Mouse (Mus musculus): Measurements from ENCODE around the gene Hoxd1. TPM values are rescaled to one million over a fixed set of nuclear protein-coding genes. Genes with fewer than 3 reads are reported as not detected.

Hoxd1 gene
- not detected for total RNA-seq (2018; cell fraction: chromatin; rRNA removed)
- not detected for total RNA-seq (2018; cell fraction: cytosol; rRNA removed)
- not detected for total RNA-seq (2018; cell fraction: nucleus; rRNA removed)
- polyA plus RNA-seq (2018): not detected in 3 replicates

- Histone ChIP-seq H3K36me3 (ENCODE audit: inconsistent target) (no peaks in the 10 kb centered on the region), H3K79me2 (ENCODE audit: inconsistent target) (no peaks in the 10 kb centered on the region), H3K27ac (no peak within 1 kb of the TSS), H3K4me3 (ENCODE audit: inconsistent target) (no peak within 1 kb of the TSS)
- WGBS (ENCODE audit: missing documents): 4% methylated on average over 61 of the region's 61 CpGs
Measured at GRCm38 (mm10) chr2:74762522-74763244, at the start of gene Hoxd1. TSS of gene Hoxd1 (plus strand) at chr2:74762980.

- 30% methylated on average over 19 of the region's 19 CpGs for WGBS (ENCODE audit: missing documents)
Measured at GRCm38 (mm10) chr2:74713239-74714150, 49.3 kb upstream of the Hoxd1 start.

GRCm38 (mm10) chr2:74714156-74714789 is 48.5 kb upstream of the Hoxd1 start:
- Histone ChIP-seq H3K27ac (no peak overlapping the region), H3K36me3 (ENCODE audit: inconsistent target) (no peaks in the 10 kb centered on the region), H3K4me3 (ENCODE audit: inconsistent target) (no peak overlapping the region), H3K79me2 (ENCODE audit: inconsistent target) (no peaks in the 10 kb centered on the region)
- 12% methylated on average over 18 of the region's 18 CpGs for WGBS (ENCODE audit: missing documents)

More at GRCm38 (mm10) chr2:74713239-74714150, 49.3 kb upstream of the Hoxd1 start:
- Histone ChIP-seq H3K4me3 (ENCODE audit: inconsistent target) (no peak overlapping the region), H3K79me2 (ENCODE audit: inconsistent target) (no peaks in the 10 kb centered on the region), H3K27ac (no peak overlapping the region), H3K36me3 (ENCODE audit: inconsistent target) (no peaks in the 10 kb centered on the region)

GRCm38 (mm10) chr2:74714881-74715280 is 47.9 kb upstream of the Hoxd1 start:
- 6% methylated on average over 14 of the region's 14 CpGs for WGBS (ENCODE audit: missing documents)
- H3K4me3 ChIP-seq (ENCODE audit: inconsistent target): no peak overlapping the region
- H3K27ac ChIP-seq: no peak overlapping the region
- H3K36me3 ChIP-seq (ENCODE audit: inconsistent target): no peaks in the 10 kb centered on the region
- no peaks in the 10 kb centered on the region for H3K79me2 ChIP-seq (ENCODE audit: inconsistent target)

GRCm38 (mm10) chr2:74715504-74716241 is 47.1 kb upstream of the Hoxd1 start:
- whole genome bisulfite sequencing (ENCODE audit: missing documents): 3% methylated on average over 24 of the region's 26 CpGs

GRCm38 (mm10) chr2:74720384-74720783 is 42.4 kb upstream of the Hoxd1 start:
- H3K36me3 ChIP-seq (ENCODE audit: inconsistent target): no peaks in the 10 kb centered on the region
- WGBS (ENCODE audit: missing documents): 43% methylated on average over 2 of the region's 2 CpGs
- H3K4me3 ChIP-seq (ENCODE audit: inconsistent target): no peak overlapping the region
- no peak overlapping the region for H3K27ac ChIP-seq
- no peaks in the 10 kb centered on the region for H3K79me2 ChIP-seq (ENCODE audit: inconsistent target)

More at GRCm38 (mm10) chr2:74715504-74716241, 47.1 kb upstream of the Hoxd1 start:
- Histone ChIP-seq H3K27ac (no peak overlapping the region), H3K4me3 (ENCODE audit: inconsistent target) (no peak overlapping the region), H3K36me3 (ENCODE audit: inconsistent target) (no peaks in the 10 kb centered on the region), H3K79me2 (ENCODE audit: inconsistent target) (no peaks in the 10 kb centered on the region)

GRCm38 (mm10) chr2:74720955-74721491 is 41.8 kb upstream of the Hoxd1 start:
- Histone ChIP-seq H3K79me2 (ENCODE audit: inconsistent target) (no peaks in the 10 kb centered on the region), H3K27ac (no peak overlapping the region), H3K36me3 (ENCODE audit: inconsistent target) (no peaks in the 10 kb centered on the region), H3K4me3 (ENCODE audit: inconsistent target) (no peak overlapping the region)
- WGBS (ENCODE audit: missing documents): 65% methylated on average over 5 of the region's 5 CpGs

GRCm38 (mm10) chr2:74721882-74722281 is 40.9 kb upstream of the Hoxd1 start:
- no peak overlapping the region for H3K4me3 ChIP-seq (ENCODE audit: inconsistent target)
- no peaks in the 10 kb centered on the region for H3K36me3 ChIP-seq (ENCODE audit: inconsistent target)
- WGBS (ENCODE audit: missing documents): 17% methylated on average over 6 of the region's 6 CpGs
- H3K27ac ChIP-seq: no peak overlapping the region
- no peaks in the 10 kb centered on the region for H3K79me2 ChIP-seq (ENCODE audit: inconsistent target)

- H3K79me2 ChIP-seq (ENCODE audit: inconsistent target): no peaks in the 10 kb centered on the region
- no peak overlapping the region for H3K27ac ChIP-seq
- WGBS (ENCODE audit: missing documents): 35% methylated on average over 8 of the region's 8 CpGs
- no peak overlapping the region for H3K4me3 ChIP-seq (ENCODE audit: inconsistent target)
- H3K36me3 ChIP-seq (ENCODE audit: inconsistent target): no peaks in the 10 kb centered on the region
Measured at GRCm38 (mm10) chr2:74722949-74723348, 39.8 kb upstream of the Hoxd1 start.

- Histone ChIP-seq H3K4me3 (ENCODE audit: inconsistent target) (no peak overlapping the region), H3K79me2 (ENCODE audit: inconsistent target) (no peaks in the 10 kb centered on the region), H3K36me3 (ENCODE audit: inconsistent target) (no peaks in the 10 kb centered on the region), H3K27ac (no peak overlapping the region)
- 65% methylated on average over 7 of the region's 7 CpGs for WGBS (ENCODE audit: missing documents)
Measured at GRCm38 (mm10) chr2:74724244-74725015, 38.4 kb upstream of the Hoxd1 start.

GRCm38 (mm10) chr2:74725171-74725570 is 37.6 kb upstream of the Hoxd1 start:
- H3K27ac ChIP-seq: no peak overlapping the region
- no peaks in the 10 kb centered on the region for H3K36me3 ChIP-seq (ENCODE audit: inconsistent target)
- H3K4me3 ChIP-seq (ENCODE audit: inconsistent target): no peak overlapping the region
- H3K79me2 ChIP-seq (ENCODE audit: inconsistent target): no peaks in the 10 kb centered on the region
- 82% methylated on average over 17 of the region's 17 CpGs for WGBS (ENCODE audit: missing documents)

- no peaks in the 10 kb centered on the region for H3K79me2 ChIP-seq (ENCODE audit: inconsistent target)
- no peak within 1 kb of the TSS for H3K4me3 ChIP-seq (ENCODE audit: inconsistent target)
- no peaks in the 10 kb centered on the region for H3K36me3 ChIP-seq (ENCODE audit: inconsistent target)
- WGBS (ENCODE audit: missing documents): 57% methylated on average over 5 of the region's 5 CpGs
- H3K27ac ChIP-seq: no peak within 1 kb of the TSS
Measured at GRCm38 (mm10) chr2:74726551-74726950, 36.2 kb upstream of the Hoxd1 start, which contains the start of gene Gm28230. TSS of gene Gm28230 (plus strand) at chr2:74726728.

GRCm38 (mm10) chr2:74726973-74727639 is 35.7 kb upstream of the Hoxd1 start:
- Histone ChIP-seq H3K79me2 (ENCODE audit: inconsistent target) (no peaks in the 10 kb centered on the region), H3K27ac (no peak overlapping the region), H3K36me3 (ENCODE audit: inconsistent target) (no peaks in the 10 kb centered on the region), H3K4me3 (ENCODE audit: inconsistent target) (no peak overlapping the region)
- 11% methylated on average over 43 of the region's 43 CpGs for WGBS (ENCODE audit: missing documents)
